Mouse (Mus musculus) liver, embryonic 16.5 days (tissue): ENCODE results near the gene Asz1. TPM values are rescaled to one million over a fixed set of nuclear protein-coding genes. Genes with fewer than 3 reads are reported as not detected.

Experiments used
- ATAC-seq: fragments of 200-750 bp; cut with Nextera tagmentation; 2 replicates; pipeline ENCODE4 v1.8.0; 2017; ENCODE audit warnings: low read depth, mild to moderate bottlenecking, moderate number of reproducible peaks, moderate library complexity
- H3K27ac ChIP-seq: fragments of 300-500 bp; sonication (generic); 2 replicates; pipeline ENCODE4 v1.5.1; 2014; ENCODE audit warnings: mild to moderate bottlenecking, low read length
- H3K27me3 ChIP-seq: fragments of 300-500 bp; sonication (generic); 2 replicates; pipeline ENCODE4 v1.6.1; 2014; ENCODE audit warnings: low read depth, low read length, mixed read lengths; ENCODE audit not compliant: control insufficient read depth, insufficient read depth
- H3K36me3 ChIP-seq: fragments of 300-500 bp; sonication (generic); 2 replicates; pipeline ENCODE4 v1.6.1; 2014; ENCODE audit warnings: mild to moderate bottlenecking; ENCODE audit not compliant: control insufficient read depth, insufficient read depth
- H3K4me1 ChIP-seq: fragments of 300-500 bp; sonication (generic); 2 replicates; pipeline ENCODE4 v1.6.1; 2014; ENCODE audit warnings: low read depth, low read length, mixed read lengths; ENCODE audit not compliant: control insufficient read depth
- H3K4me2 ChIP-seq: fragments of 300-500 bp; sonication (generic); 2 replicates; pipeline ENCODE4 v1.6.1; 2014; ENCODE audit warnings: low read depth, low read length, mixed read lengths
- H3K4me3 ChIP-seq: fragments of 300-500 bp; sonication (generic); 2 replicates; pipeline ENCODE4 v1.5.1; 2014; ENCODE audit warnings: low read depth, mild to moderate bottlenecking, low read length
- H3K9ac ChIP-seq: fragments of 300-500 bp; sonication (generic); 2 replicates; pipeline ENCODE4 v1.6.1; 2014; ENCODE audit warnings: low read depth, low read length
- H3K9me3 ChIP-seq: fragments of 300-500 bp; sonication (generic); replicated peaks from 2 replicates; pipeline ENCODE4 v1.6.1; 2016; ENCODE audit warnings: low read length; ENCODE audit not compliant: control insufficient read depth
- WGBS: fragments of 180-500 bp; shearing (Covaris S2); extraction: QIAGEN DNeasy Blood & Tissue Kit; methylation state at CpG from one replicate; pipeline ENCODE4 v1.1.7; 2014; ENCODE audit not compliant: insufficient replicate concordance; 5-methylcytosine and 5-hydroxymethylcytosine counted together
- polyA plus RNA-seq: library from polyadenylated mRNA; unstranded; fragments of >200 nt; fragmentation: Nextera tagmentation; extraction: Ambion mirVana; gene quantifications from 2 replicates; pipeline ENCODE4 v1.2.1, GENCODE M21; 2015

Asz1 gene
- polyA plus RNA-seq, 1 experiment from 2014 or later: not detected

DNA sequence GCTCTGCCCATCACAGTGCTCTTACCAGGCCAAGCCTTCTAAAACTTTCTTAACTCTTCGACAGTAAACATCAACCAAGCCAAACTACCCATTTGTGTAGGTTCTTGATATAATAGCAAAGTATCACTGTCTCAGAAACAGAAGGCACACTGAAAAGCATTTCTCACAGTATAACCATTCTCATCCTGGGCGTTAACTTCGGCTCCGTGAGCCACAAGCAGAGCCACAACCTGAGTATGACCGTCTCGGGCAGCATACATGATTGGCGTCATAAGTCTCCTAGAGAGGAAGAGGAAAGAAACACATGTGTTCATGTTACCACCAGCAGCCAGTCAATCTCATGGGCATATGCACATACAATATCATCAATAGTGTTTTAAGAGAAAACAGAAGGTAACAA is 31.9 kb downstream of the Asz1 start:
- Histone ChIP-seq H3K9ac (no peak overlapping the region), H3K27me3 (no peaks in the 10 kb centered on the region), H3K4me2 (no peak overlapping the region), H3K36me3 (no peaks in the 10 kb centered on the region), H3K4me3 (no peak overlapping the region), H3K4me1 (no peaks in the 10 kb centered on the region), H3K9me3 (no peaks in the 10 kb centered on the region), H3K27ac (no peak overlapping the region)
- 52% methylated on average over 7 of the region's 7 CpGs for WGBS
- no peak for ATAC-seq

DNA sequence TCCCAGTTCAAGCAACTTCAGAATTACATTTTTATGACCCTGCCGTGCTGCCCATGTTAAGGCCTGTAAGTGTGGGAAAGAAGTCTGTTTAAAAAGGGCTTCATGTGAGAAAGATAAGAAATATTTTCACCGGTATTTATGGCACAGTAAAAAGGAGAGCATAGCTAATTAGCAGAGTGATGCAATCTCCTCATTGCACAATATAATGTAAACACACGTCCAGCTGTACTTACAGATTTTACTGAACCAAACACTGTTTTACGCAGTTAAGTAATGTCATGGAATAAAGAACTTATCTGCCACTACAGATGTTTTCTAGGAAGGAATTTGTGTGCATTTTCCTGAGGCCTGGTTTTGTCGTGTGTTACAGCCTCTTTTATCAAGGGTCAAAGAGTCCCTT is 32.3 kb downstream of the Asz1 start:
- Histone ChIP-seq H3K27ac (no peak overlapping the region), H3K4me2 (no peak overlapping the region), H3K9ac (no peak overlapping the region), H3K36me3 (no peaks in the 10 kb centered on the region), H3K27me3 (no peaks in the 10 kb centered on the region), H3K9me3 (no peaks in the 10 kb centered on the region), H3K4me3 (no peak overlapping the region), H3K4me1 (no peaks in the 10 kb centered on the region)
- no peak for ATAC-seq
- WGBS: 21% methylated on average over 5 of the region's 5 CpGs

DNA sequence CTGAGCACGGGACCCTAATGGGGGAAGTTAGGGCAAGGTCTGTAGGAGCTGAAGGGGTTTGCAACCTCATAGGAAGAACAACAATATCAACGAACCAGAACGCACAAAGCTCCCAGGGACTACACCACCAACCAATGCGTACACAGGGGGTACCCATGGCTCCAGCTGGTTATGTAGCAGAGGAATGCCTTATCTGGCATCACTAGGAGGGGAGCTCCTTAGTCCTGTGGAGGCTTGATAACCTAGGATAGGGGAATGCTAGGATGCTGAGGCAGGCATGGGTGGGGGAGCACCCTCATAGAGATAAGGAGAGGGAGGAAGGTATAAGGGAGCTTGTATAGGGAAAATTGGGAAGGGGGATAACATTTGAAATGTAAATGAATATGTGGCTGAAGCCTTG is 51.0 kb downstream of the Asz1 start:
- ATAC-seq: no peak
- H3K27me3 ChIP-seq: no peaks in the 10 kb centered on the region
- H3K27ac ChIP-seq: no peak overlapping the region
- no peaks in the 10 kb centered on the region for H3K36me3 ChIP-seq
- no peak overlapping the region for H3K4me3 ChIP-seq
- no peak overlapping the region for H3K9ac ChIP-seq
- WGBS: 65% methylated on average over 4 of the region's 4 CpGs
- no peaks in the 10 kb centered on the region for H3K9me3 ChIP-seq
- no peak overlapping the region for H3K4me2 ChIP-seq
- no peaks in the 10 kb centered on the region for H3K4me1 ChIP-seq

DNA sequence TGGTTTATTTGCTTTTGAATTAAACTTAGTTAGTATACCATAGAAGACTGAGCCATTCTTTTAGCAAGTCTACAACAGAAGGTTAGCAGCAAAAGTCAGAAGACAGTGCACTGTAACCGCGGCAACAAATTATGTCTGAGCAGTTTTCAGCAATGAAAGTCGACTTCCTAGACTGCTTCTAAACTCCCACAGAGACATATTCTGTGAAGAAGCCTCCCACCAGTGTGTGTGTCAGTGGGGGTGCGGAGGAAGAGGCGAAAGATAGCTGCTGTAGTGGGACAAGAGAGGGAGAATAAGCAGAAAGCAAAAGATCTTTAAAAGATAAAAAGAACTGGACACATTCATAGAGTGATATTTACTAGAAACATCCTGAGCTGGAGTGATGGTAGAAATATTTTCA is 57.2 kb downstream of the Asz1 start:
- H3K27me3 ChIP-seq: no peaks in the 10 kb centered on the region
- no peak overlapping the region for H3K4me2 ChIP-seq
- no peak overlapping the region for H3K9ac ChIP-seq
- H3K4me3 ChIP-seq: no peak overlapping the region
- no peak overlapping the region for H3K27ac ChIP-seq
- no peaks in the 10 kb centered on the region for H3K9me3 ChIP-seq
- no peaks in the 10 kb centered on the region for H3K36me3 ChIP-seq
- H3K4me1 ChIP-seq: no peaks in the 10 kb centered on the region
- WGBS: 56% methylated on average over 5 of the region's 5 CpGs
- no peak for ATAC-seq

DNA sequence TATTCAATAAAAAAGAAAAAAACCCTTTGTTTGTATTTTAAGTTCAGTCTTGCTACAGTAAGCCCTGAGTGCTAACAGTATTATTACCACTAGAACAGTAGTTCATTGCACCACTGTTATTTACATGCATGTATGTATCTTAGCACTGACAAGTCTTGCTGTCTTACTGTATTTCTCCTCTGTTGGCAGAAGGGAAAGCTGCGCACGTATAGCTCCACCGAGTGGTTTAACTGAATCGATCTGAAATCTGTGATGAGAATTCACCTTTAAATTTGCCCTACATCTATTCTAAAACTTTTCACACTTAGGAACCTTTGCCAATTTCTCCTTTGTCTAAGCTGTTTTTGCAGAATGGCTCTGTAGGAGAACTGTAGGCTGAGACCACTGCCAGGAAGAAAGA is 64.6 kb downstream of the Asz1 start:
- H3K36me3 ChIP-seq: no peaks in the 10 kb centered on the region
- 66% methylated on average over 4 of the region's 4 CpGs for WGBS
- H3K4me2 ChIP-seq: no peak overlapping the region
- no peaks in the 10 kb centered on the region for H3K27me3 ChIP-seq
- H3K27ac ChIP-seq: no peak overlapping the region
- ATAC-seq: no peak
- no peaks in the 10 kb centered on the region for H3K9me3 ChIP-seq
- H3K4me3 ChIP-seq: no peak overlapping the region
- no peaks in the 10 kb centered on the region for H3K4me1 ChIP-seq
- H3K9ac ChIP-seq: no peak overlapping the region

DNA sequence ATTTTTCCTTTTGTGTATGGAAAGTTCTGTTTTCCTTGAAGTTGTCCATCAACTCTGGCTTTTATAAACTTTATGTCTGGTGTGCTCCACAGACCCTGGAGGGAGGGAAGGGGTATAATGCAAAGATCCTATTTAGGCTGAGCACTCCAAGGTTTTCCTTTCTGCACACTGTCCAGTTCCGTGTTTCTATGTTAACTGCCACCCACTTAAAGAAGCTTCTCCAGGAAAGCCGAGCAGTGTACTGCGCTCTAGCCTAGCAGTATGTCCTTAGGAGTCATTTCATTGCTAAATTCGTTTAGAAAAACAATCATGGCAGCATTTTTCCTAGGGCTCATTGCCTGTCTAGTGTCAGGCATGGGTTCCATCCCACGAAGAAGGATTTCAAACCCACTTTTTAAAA is 65.7 kb downstream of the Asz1 start:
- 60% methylated on average over 5 of the region's 5 CpGs for WGBS
- Histone ChIP-seq H3K9me3 (no peaks in the 10 kb centered on the region), H3K27ac (no peak overlapping the region), H3K4me1 (no peaks in the 10 kb centered on the region), H3K27me3 (no peaks in the 10 kb centered on the region), H3K4me2 (no peak overlapping the region), H3K4me3 (no peak overlapping the region), H3K9ac (no peak overlapping the region), H3K36me3 (no peaks in the 10 kb centered on the region)
- ATAC-seq: no peak

DNA sequence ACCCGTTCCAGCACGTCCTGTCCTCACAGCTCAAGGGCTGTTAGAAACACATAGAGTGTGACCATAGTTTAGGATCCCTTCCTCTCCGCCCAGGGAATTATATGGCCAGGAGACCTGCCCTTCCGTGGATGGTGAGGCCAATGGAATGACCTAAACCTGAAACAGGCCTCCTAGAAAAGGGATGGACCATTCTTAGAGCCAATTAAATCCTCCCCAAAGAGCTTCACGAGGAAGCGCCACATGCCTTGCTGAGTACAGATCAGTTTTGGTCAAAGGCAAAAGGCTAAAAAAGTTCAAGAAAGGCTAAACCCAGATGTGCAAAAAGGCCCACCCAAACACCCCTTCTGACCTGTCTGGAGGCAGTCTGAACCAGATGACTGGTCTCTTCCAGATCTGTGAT is 76.6 kb downstream of the Asz1 start:
- no peaks in the 10 kb centered on the region for H3K4me1 ChIP-seq
- ATAC-seq: no peak
- no peaks in the 10 kb centered on the region for H3K9me3 ChIP-seq
- H3K4me2 ChIP-seq: 0 out of 2 replicates have a peak overlapping the region, but pooled peaks have one; percentile 14
- H3K4me3 ChIP-seq: no peak overlapping the region; the same call in 1 of the 2 replicates
- peaks cover 39% of the 10 kb centered on the region for H3K27me3 ChIP-seq
- 21% methylated on average over 6 of the region's 6 CpGs for WGBS
- H3K36me3 ChIP-seq: no peaks in the 10 kb centered on the region
- H3K9ac ChIP-seq: no peak overlapping the region
- no peak overlapping the region for H3K27ac ChIP-seq

DNA sequence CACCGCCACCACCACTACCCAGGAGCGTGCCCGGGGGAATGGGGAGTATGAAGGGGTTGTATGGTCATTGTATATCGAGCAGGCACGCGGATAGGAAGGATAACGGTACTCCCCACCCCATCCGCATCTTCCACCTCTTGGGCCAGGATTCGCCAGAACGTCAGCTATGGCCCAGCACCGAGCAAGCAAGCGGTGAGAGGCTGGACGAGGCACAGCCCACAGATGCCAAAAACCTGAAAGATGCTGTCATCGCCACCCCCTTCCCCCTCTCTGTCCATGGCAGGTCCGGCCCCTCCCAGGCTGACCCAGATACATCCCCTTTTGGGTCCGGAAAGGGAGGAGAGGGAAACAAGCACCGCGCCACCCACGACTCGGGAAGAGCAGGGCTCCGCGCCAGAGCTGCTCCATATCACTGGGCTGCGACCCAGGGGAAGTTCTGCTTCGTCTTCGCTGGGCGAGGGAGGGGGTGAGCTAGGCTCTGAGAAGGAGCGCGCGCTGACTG is 77.3 kb downstream of the Asz1 start:
- Histone ChIP-seq H3K4me1 (no peaks in the 10 kb centered on the region), H3K27me3 (peaks cover 39% of the 10 kb centered on the region), H3K4me3 (peak overlapping the region; percentile 29), H3K9me3 (no peaks in the 10 kb centered on the region), H3K4me2 (peak overlapping the region; percentile 14), H3K27ac (no peak overlapping the region), H3K36me3 (no peaks in the 10 kb centered on the region), H3K9ac (no peak overlapping the region)
- under 1% methylated on average over 29 of the region's 29 CpGs for WGBS
- ATAC-seq: peak; percentile 67

DNA sequence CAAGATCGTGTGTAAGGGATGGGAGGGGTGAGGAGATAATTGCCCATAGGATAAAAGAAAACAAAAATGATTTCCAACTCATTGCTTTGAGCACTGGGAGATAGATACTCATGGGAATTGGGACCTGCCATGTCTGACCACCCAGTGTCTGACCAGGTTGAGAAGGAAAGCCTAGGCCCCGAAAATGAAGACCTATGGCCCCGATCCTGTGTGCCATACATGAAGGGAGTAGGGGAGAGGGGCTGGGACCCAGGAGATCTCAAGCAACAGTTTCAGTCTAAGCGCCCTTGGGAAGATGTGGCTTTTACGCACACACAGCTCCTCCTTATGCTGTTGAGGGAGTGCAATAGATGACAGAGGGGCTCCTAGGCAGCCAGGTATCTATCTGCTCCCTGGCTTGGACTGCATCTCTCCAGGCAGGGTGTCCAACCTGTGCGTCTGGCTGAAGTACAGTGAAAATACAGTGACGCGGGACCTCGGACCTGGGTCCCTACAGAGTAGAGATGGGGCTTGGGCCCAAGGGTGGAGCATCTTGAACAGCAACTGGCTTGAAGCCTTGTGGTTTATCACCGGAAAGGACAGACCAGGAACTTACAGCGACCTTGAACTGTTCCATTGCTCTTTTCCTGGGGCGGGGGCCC is 77.9 kb downstream of the Asz1 start:
- WGBS: 5% methylated on average over 12 of the region's 12 CpGs
- Histone ChIP-seq H3K36me3 (no peaks in the 10 kb centered on the region), H3K27me3 (peaks cover 39% of the 10 kb centered on the region), H3K27ac (no peak overlapping the region), H3K9ac (no peak overlapping the region), H3K4me3 (no peak overlapping the region), H3K9me3 (no peaks in the 10 kb centered on the region), H3K4me2 (peak overlapping the region; percentile 14; the same call in 1 of the 2 replicates), H3K4me1 (no peaks in the 10 kb centered on the region)
- ATAC-seq: 0 out of 2 replicates have a peak, but pooled peaks have one; percentile 28
